Mouse (Mus musculus): ENCODE measurements around the gene Trip10.
A peak's percentile ranks its signal among the peaks of the same experiment; 100 is the strongest.

The Trip10 gene

DNA sequence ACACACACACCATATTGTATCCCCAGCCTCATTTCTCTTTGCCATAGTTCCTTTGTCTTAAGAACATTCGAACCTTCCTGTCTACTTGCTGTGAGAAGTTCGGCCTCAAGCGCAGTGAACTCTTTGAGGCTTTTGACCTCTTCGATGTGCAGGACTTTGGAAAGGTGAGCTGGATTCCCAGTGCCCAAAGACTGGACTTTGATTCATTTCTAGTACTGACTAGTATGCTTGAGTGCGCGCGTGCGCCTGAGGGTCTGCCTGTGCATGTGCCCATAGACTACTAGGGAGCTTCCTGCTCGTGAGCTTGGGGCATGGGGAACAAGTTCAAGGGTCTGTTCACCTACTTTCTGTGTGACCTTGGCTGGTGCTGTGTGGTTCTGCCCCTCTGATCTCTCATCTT, 46.7 kb downstream of the Trip10 start:
- DNase-seq: peak; percentile 32 to 66

- DNase-seq: no peak
These were observed 47.8 kb downstream of the Trip10 start for GRCm38 (mm10) chr17:57297040-57297439.

- DNase-seq: no peak
These were observed 56.3 kb downstream of the Trip10 start for GRCm38 (mm10) chr17:57305593-57305992.

GRCm38 (mm10) chr17:57307074-57307473, 57.8 kb downstream of the Trip10 start:
- DNase-seq: no peak

GRCm38 (mm10) chr17:57311801-57312200, 62.5 kb downstream of the Trip10 start:
- DNase-seq: no peak

Data from kidney, postnatal 25 days (tissue).